Mouse (Mus musculus) G1E (cell line): ENCODE measurements around the gene Lrrc10. TPM values are rescaled to one million over a fixed set of nuclear protein-coding genes. Genes with fewer than 3 reads are reported as not detected.
"Not testable (repeated sequence)": the region's sequence is repeated elsewhere in the genome, so short reads cannot be mapped to it uniquely, and the experiment has no call there.

Experiments used
- ATAC-seq: 2 replicates; pipeline ENCODE4 v1.8.0; 2016; ENCODE audit warnings: mild to moderate bottlenecking; ENCODE audit not compliant: insufficient number of reproducible peaks, poor library complexity, low FRiP score, severe bottlenecking; ENCODE audit errors: extremely low read depth
- DNase-seq: peaks from one replicate; pipeline ENCODE4 v3.0.0; 2012; ENCODE audit warnings: low spot score
- H3K27me3 ChIP-seq: 2 replicates; pipeline ENCODE4 v1.6.1; 2012; ENCODE audit warnings: mild to moderate bottlenecking, low read length, inconsistent platforms; ENCODE audit not compliant: insufficient read depth
- H3K36me3 ChIP-seq: replicated peaks from 2 replicates; pipeline ENCODE3; 2012; ENCODE audit warnings: mild to moderate bottlenecking, inconsistent platforms
- H3K4me1 ChIP-seq: 2 replicates; pipeline ENCODE4 v1.6.1; 2012; ENCODE audit warnings: low read depth, low read length, inconsistent platforms, mixed read lengths; ENCODE audit not compliant: insufficient read depth
- H3K4me3 ChIP-seq: 2 replicates; pipeline ENCODE4 v1.5.1; 2012; ENCODE audit warnings: low read depth, mild to moderate bottlenecking, inconsistent platforms, low read length, moderate library complexity, mixed read lengths
- H3K9me3 ChIP-seq: replicated peaks from 2 replicates; pipeline ENCODE4 v1.6.1; 2012; ENCODE audit warnings: inconsistent platforms
- CTCF ChIP-seq: IDR thresholded peaks from 2 replicates; pipeline ENCODE4 v1.5.1; 2012; ENCODE audit warnings: low read depth, low read length, inconsistent platforms, mixed read lengths
- GATA1 ChIP-seq: IDR thresholded peaks from 2 replicates; pipeline ENCODE4 v1.6.1; 2012; ENCODE audit warnings: borderline replicate concordance, low read length, inconsistent platforms, mixed read lengths
- GATA2 ChIP-seq: IDR thresholded peaks from 2 replicates; pipeline ENCODE4 v1.6.1; 2012; ENCODE audit warnings: low read depth, low read length, inconsistent platforms, borderline replicate concordance
- POLR2AphosphoS5 ChIP-seq: IDR thresholded peaks from 2 replicates; pipeline ENCODE4 v1.6.1; 2012; ENCODE audit warnings: low read depth, low read length, inconsistent platforms; ENCODE audit not compliant: insufficient replicate concordance
- TAL1 ChIP-seq: conservative IDR thresholded peaks from 2 replicates; pipeline ENCODE4 v1.6.1; 2012; ENCODE audit warnings: low read depth, low read length, inconsistent platforms, mixed read lengths
- polyA plus RNA-seq: library from polyadenylated mRNA; stranded (reverse); fragments of >175 nt; gene quantifications from 2 replicates; pipeline ENCODE4 v1.2.3, GENCODE M21; 2012
- total RNA-seq, 2 experiments: library from RNA; stranded (forward) in 1 of 2; stranded (reverse) in 1 of 2; fragments of 200-1000 nt in 1 of 2; fragments of >200 nt in 1 of 2; fragmentation: Nextera tagmentation in 1 of 2; gene quantifications; 2 replicates each; pipeline ENCODE4 v1.2.3; 2014 to 2017

Gene Lrrc10
- total and polyA plus RNA-seq, 3 experiments, result 0.04 TPM; not detected in 2

- peaks cover 12% of the 10 kb centered on the region for H3K36me3 ChIP-seq
- TF ChIP-seq CTCF (no peak), GATA1 (no peak), TAL1 (no peak), GATA2 (no peak), POLR2AphosphoS5 (no peak)
- H3K4me1 ChIP-seq, result peaks cover 21% of the 10 kb centered on the region
- no peak overlapping the region for H3K4me3 ChIP-seq
- no peak for DNase-seq
- no peaks in the 10 kb centered on the region for H3K9me3 ChIP-seq
- peaks cover 29% of the 10 kb centered on the region for H3K27me3 ChIP-seq
- no peak for ATAC-seq
Observed at GRCm38 (mm10) chr10:117042295-117042694, 2.8 kb upstream of the Lrrc10 start.

GRCm38 (mm10) chr10:117043497-117044166 lies 1.5 kb upstream of the Lrrc10 start:
- not testable (repeated sequence) for H3K4me3 ChIP-seq, H3K9me3 ChIP-seq, DNase-seq
- H3K27me3 ChIP-seq, result peaks cover 26% of the 10 kb centered on the region
- H3K36me3 ChIP-seq, result peaks cover 18% of the 10 kb centered on the region
- peak; percentile 26; the same call in 1 of the 2 replicates for ATAC-seq
- H3K4me1 ChIP-seq, result peaks cover 21% of the 10 kb centered on the region

- Histone ChIP-seq H3K9me3 (no peaks in the 10 kb centered on the region), H3K27me3 (peaks cover 7% of the 10 kb centered on the region; the same call in 1 of the 2 replicates), H3K4me3 (no peak overlapping the region), H3K4me1 (peaks cover 11% of the 10 kb centered on the region), H3K36me3 (peaks cover 74% of the 10 kb centered on the region)
- no peak for TF ChIP-seq TAL1
- TF ChIP-seq GATA1, result no peak
- no peak for DNase-seq
- ATAC-seq, result no peak
Observed at GRCm38 (mm10) chr10:117049253-117049652, 4.1 kb downstream of the Lrrc10 start.

- no peaks in the 10 kb centered on the region for H3K9me3 ChIP-seq
- DNase-seq (no peak), ATAC-seq (no peak)
- H3K4me3 ChIP-seq, result no peak overlapping the region
- peaks cover 7% of the 10 kb centered on the region; the same call in 1 of the 2 replicates for H3K27me3 ChIP-seq
- peaks cover 83% of the 10 kb centered on the region for H3K36me3 ChIP-seq
- peaks cover 12% of the 10 kb centered on the region for H3K4me1 ChIP-seq
- TF ChIP-seq GATA2 (no peak), GATA1 (no peak), CTCF (no peak), POLR2AphosphoS5 (no peak), TAL1 (no peak)
Observed at GRCm38 (mm10) chr10:117049961-117050597, 4.9 kb downstream of the Lrrc10 start.

GRCm38 (mm10) chr10:117055668-117056067 lies 10.5 kb downstream of the Lrrc10 start:
- no peak for DNase-seq
- Histone ChIP-seq H3K4me3 (no peak overlapping the region), H3K36me3 (peaks cover 100% of the 10 kb centered on the region), H3K27me3 (no peaks in the 10 kb centered on the region), H3K4me1 (peaks cover 39% of the 10 kb centered on the region), H3K9me3 (no peaks in the 10 kb centered on the region)
- TF ChIP-seq TAL1 (no peak), GATA2 (no peak), GATA1 (no peak), CTCF (no peak), POLR2AphosphoS5 (no peak)
- no peak for ATAC-seq

GRCm38 (mm10) chr10:117062894-117063253 lies 17.7 kb downstream of the Lrrc10 start:
- peak overlapping the region; percentile 93 for H3K4me3 ChIP-seq
- no peaks in the 10 kb centered on the region for H3K27me3 ChIP-seq
- peak; percentile 36 for DNase-seq
- H3K36me3 ChIP-seq, result peaks cover 45% of the 10 kb centered on the region
- TF ChIP-seq POLR2AphosphoS5, result no peak
- TF ChIP-seq CTCF, result no peak
- TF ChIP-seq GATA1, result no peak
- TF ChIP-seq GATA2, result no peak
- no peak for TF ChIP-seq TAL1
- H3K9me3 ChIP-seq, result no peaks in the 10 kb centered on the region
- peaks cover 42% of the 10 kb centered on the region for H3K4me1 ChIP-seq
- peak; percentile 52 for ATAC-seq
